Mouse (Mus musculus): ENCODE data around the gene Slco1a4. TPM values are rescaled to one million over a fixed set of nuclear protein-coding genes. Genes with fewer than 3 reads are reported as not detected.
"Not testable (repeated sequence)": the region's sequence is repeated elsewhere in the genome, so short reads cannot be mapped to it uniquely, and the experiment has no call there.

Slco1a4 gene
- total RNA-seq (2021): 1 to 10 TPM; 1.0 to 1.1 TPM

- no peak for DNase-seq
- intact Hi-C loops (cut with DNase I): no loop called here
These were observed at the start of gene Slco1a4 for GRCm38 (mm10) chr6:141856085-141856484. Slco1a4 (minus strand) TSS chr6:141856199.

- intact Hi-C loops (cut with DNase I): no loop called here
- DNase-seq: no peak
These were observed 42.2 kb upstream of the Slco1a4 start for GRCm38 (mm10) chr6:141898197-141898596.

GRCm38 (mm10) chr6:141889723-141890122, 33.7 kb upstream of the Slco1a4 start:
- intact Hi-C loops (cut with DNase I): no loop called here
- DNase-seq: no peak

- no peak for DNase-seq
- intact Hi-C loops (cut with DNase I): no loop called here
These were observed 32.2 kb upstream of the Slco1a4 start for GRCm38 (mm10) chr6:141888248-141888647.

- DNase-seq: no peak
- intact Hi-C loops (cut with DNase I): no loop called here
These were observed 26.6 kb upstream of the Slco1a4 start for GRCm38 (mm10) chr6:141882581-141882980.

DNA sequence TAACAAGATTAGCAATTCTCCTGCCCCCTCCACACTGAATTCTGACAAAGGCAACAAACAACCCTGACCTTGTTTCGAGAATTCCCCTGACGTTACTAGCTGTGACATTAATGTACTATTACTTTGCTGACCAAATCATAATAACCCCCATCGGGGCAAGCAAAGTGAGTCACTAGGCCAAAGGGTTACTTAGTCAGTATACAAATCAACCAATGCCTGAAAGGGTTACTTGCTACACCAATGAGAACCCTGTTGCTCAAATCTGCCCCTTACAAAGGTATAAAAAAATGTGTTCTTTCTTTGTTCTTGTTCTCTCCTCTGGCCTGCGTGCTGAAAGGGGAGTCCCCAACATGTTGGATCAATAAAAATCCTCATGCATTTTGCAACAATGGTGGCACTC, 19.7 kb upstream of the Slco1a4 start:
- DNase-seq; intact Hi-C loops (cut with DNase I): not testable (repeated sequence)

GRCm38 (mm10) chr6:141871711-141872110, 15.7 kb upstream of the Slco1a4 start:
- no peak for DNase-seq
- intact Hi-C loops (cut with DNase I): no loop called here

DNA sequence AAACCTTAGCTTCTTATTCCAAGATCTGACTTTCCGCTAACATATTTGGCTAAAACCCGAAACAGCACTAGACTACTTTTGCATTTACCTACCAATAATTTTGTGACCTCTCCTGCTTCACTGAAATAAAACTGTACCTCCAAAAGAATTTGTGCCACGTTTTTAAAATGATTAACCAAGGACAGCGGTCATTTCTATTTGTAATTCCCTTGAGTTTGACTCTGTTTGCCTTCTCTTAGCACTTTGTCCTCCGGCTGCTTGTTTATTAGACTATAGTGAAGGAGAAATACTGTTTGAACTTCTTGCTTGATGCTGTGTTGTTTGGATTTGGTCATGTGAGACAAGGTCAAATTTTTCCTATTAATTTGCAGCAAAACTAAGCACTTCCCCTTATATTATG, 12.7 kb upstream of the Slco1a4 start:
- intact Hi-C loops (cut with DNase I): no loop called here
- DNase-seq: no peak

DNA sequence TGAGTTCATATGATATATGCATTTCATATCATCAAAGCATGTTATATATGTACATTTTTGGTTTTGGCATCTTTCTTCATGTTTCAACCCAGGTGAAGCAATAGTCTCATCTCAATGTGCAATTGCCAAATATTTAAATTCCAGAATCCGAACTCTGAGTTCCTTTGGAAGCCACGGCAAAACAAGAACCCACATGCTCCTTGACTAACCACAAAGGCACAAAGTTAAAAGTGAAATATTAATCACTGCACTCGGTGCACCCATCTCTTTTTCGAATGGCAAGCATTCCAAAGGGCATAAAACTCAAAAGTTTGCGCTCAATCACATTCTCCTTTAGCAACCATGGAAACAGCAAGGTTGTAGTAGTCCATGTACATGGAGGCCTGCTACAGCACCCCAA, 10.0 kb upstream of the Slco1a4 start:
- DNase-seq: no peak
- intact Hi-C loops (cut with DNase I): no loop called here

- intact Hi-C loops (cut with DNase I): no loop called here
- DNase-seq: no peak
These were observed 1.9 kb upstream of the Slco1a4 start for GRCm38 (mm10) chr6:141857735-141858531.

DNA sequence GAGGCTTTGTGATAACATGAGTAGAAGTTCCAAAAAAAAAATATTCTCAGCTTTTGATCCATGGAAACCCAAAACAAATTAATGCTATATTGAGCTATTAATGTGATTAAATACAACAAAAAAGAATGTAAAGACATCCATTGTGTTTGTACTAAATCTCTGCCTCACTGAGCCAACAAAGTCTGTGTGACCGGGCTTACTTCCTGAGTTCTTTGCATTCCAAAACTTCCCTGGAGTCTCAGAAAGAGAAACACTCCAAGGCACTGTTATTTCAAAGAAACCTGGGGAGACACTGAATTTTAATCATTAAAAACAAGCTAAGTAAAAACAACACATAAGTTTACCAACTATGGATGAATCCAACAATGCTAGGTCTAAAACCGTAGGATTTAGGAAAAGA, 2.4 kb downstream of the Slco1a4 start:
- intact Hi-C loops (cut with DNase I): no loop called here
- DNase-seq: no peak

GRCm38 (mm10) chr6:141849051-141849450, 6.9 kb downstream of the Slco1a4 start:
- DNase-seq: no peak
- intact Hi-C loops (cut with DNase I): no loop called here

DNA sequence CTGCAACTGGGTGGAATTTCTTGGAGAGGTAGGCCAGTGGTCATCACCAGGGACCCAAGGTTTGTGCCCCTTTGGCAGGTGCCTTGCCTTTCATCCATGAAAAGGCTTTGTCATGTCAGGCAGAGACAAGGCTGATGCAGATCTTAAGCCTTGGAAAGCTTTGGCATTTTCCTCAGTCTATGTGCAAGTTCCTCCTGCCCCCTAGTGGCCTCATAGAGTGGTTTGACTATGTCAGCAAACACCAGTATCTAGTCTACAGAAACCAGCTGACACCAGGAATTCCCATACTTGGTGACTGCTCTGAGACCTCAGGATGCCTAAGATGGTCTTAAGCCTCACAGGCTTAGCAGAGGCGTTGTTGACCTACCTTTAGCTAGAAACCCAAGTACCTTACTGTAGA, 58.2 kb downstream of the Slco1a4 start:
- no peak for DNase-seq

DNA sequence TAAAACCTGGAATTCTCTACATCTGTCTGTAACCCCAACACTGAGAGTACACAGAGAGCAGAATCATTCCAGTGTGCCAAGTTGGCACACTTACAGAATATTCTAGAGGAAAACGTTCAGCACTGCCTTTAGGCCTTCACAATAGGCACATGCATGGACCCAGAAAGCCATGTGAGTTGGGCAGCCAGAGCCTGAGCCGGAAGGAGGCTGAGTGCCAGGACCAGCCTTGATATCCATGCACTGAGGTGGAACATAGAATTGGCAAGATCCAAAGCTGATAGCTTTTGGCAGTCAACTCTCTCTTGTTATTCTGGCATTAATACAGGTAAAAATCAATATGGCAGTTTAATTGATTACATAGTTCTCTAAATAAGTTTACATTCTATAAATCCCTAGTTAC, 81.5 kb downstream of the Slco1a4 start:
- intact Hi-C loops (cut with DNase I): no loop called here
- DNase-seq: no peak

More for the DNA sequence above, 58.2 kb downstream of the Slco1a4 start:
- intact Hi-C loops (cut with DNase I): loop anchor here (5.0 kb wide), 1 partner anchor 311 kb away; no protein-coding TSS in a partner anchor

DNA sequence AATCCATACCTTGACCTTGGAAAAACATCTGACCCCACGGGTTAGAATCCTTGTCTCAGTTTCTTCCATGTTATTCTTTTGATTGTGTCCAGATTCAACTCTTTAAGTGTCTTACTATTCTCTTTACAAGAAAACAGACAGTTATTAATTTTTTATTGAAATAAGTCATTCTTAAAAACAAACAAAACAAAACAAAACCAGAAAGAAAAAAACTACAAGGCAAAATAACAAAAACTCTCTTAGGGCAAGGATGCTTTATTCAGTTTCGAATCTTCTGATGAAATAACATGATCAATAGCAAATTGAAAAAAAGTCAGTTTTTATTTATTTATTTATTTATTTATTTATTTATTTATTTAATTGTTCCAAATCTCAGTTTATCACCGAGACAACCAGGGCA, 82.3 kb downstream of the Slco1a4 start, which contains the start of gene Gm5724:
Gene Gm5724 (minus strand): TSS at position 101 of the 400 bp plus-strand sequence.
- DNase-seq: no peak
- intact Hi-C loops (cut with DNase I): no loop called here

Other genes starting within 250 kb of the Slco1a4 start
- gene Slco1b2, start 226.7 kb downstream of the Slco1a4 start, total RNA-seq (2021): not detected
- gene Gm5724, start 82.4 kb downstream of the Slco1a4 start, total RNA-seq (2021): not detected
- gene Slco1a1, start 90.8 kb upstream of the Slco1a4 start, total RNA-seq (2021): not detected
- gene Gm6614, start 155.2 kb upstream of the Slco1a4 start, total RNA-seq (2021): not detected

Measured in heart, postnatal 36 days (tissue).